22 mouse cellular contexts compared by ENCODE assay signal in genomic region chr1:193599895-193600294, GRCm38 (mm10).
DNase-seq lines count a peak whose midpoint lies in the region; ATAC-seq and TF ChIP-seq lines count a peak whose summit lies in the region.
"Had no signal": no experiment of that assay in that cellular context is flagged by ENCODE, and none has a peak within 500 bp of the region (broad histone marks: within the 10 kb centered on the region; RNA-seq: fewer than 3 reads in every experiment).

No protein-coding gene starts in this region.

- no peak overlapping the region for H3K4me2 ChIP-seq in liver, postnatal 0 days (ENCODE audit: low read depth, low read length)
- H3K4me2 ChIP-seq: embryonic facial prominence, embryonic 13.5 days; heart, embryonic 12.5 days; kidney, embryonic 15.5 days; liver, embryonic 11.5 days; midbrain, embryonic 13.5 days had no signal

- no peak overlapping the region for H3K9ac ChIP-seq in liver, adult 2 months (ENCODE audit: low read depth, low read length)
- no peak overlapping the region for H3K9ac ChIP-seq in liver, postnatal 0 days (replicated peaks)
- H3K9ac ChIP-seq: embryonic facial prominence, embryonic 13.5 days; heart, embryonic 12.5 days; kidney, embryonic 15.5 days; midbrain, embryonic 13.5 days had no signal

- H3K9me3 ChIP-seq in liver, postnatal 0 days (ENCODE audit: low read length) = no peaks in the 10 kb centered on the region
- H3K9me3 ChIP-seq: embryonic facial prominence, embryonic 13.5 days; heart, embryonic 12.5 days; kidney, embryonic 15.5 days; midbrain, embryonic 13.5 days had no signal

- TF ChIP-seq EP300 in liver, postnatal 0 days (IDR thresholded peaks at IDR 0.05; ENCODE audit: low read depth) = no peak

- H3K79me2 ChIP-seq in liver, adult 2 months (ENCODE audit: control insufficient read depth, insufficient read depth, low read length) = no peaks in the 10 kb centered on the region

- 35% methylated on average over 4 of the region's 4 CpGs for WGBS in liver, adult 2 months
- 28% methylated on average over 4 of the region's 4 CpGs for WGBS in liver, postnatal 0 days (ENCODE audit: insufficient replicate concordance)

- H3K4me1 ChIP-seq in liver, adult 2 months (ENCODE audit: control insufficient read depth, insufficient read depth, low read length) = no peaks in the 10 kb centered on the region
- H3K4me1 ChIP-seq in liver, postnatal 0 days (ENCODE audit: insufficient read depth) = no peaks in the 10 kb centered on the region
- H3K4me1 ChIP-seq: embryonic facial prominence, embryonic 13.5 days; heart, embryonic 12.5 days; kidney, embryonic 15.5 days; megakaryocyte, embryonic 14.5 days; midbrain, embryonic 13.5 days had no signal

- H3K27me3 ChIP-seq in liver, adult 2 months (ENCODE audit: control insufficient read depth, insufficient read depth, low read length) = no peaks in the 10 kb centered on the region
- H3K27me3 ChIP-seq in liver, postnatal 0 days (ENCODE audit: insufficient read depth, low read length) = no peaks in the 10 kb centered on the region
- H3K27me3 ChIP-seq: embryonic facial prominence, embryonic 13.5 days; heart, embryonic 12.5 days; kidney, embryonic 15.5 days; midbrain, embryonic 13.5 days had no signal

- H3K27ac ChIP-seq in liver, adult 2 months (replicated peaks; ENCODE audit: insufficient read depth, low read depth, low read length) = no peak overlapping the region
- no peak overlapping the region for H3K27ac ChIP-seq in liver, postnatal 0 days (ENCODE audit: low read depth)
- H3K27ac ChIP-seq: embryonic facial prominence, embryonic 13.5 days; hindbrain, postnatal 0 days; kidney, embryonic 15.5 days; midbrain, embryonic 13.5 days had no signal

- H3K36me3 ChIP-seq in liver, adult 2 months (ENCODE audit: control insufficient read depth, insufficient read depth, low read length) = no peaks in the 10 kb centered on the region
- H3K36me3 ChIP-seq in liver, postnatal 0 days (replicated peaks; ENCODE audit: insufficient read depth, low read length) = no peaks in the 10 kb centered on the region
- H3K36me3 ChIP-seq: embryonic facial prominence, embryonic 13.5 days; heart, embryonic 12.5 days; kidney, embryonic 15.5 days; midbrain, embryonic 13.5 days had no signal

- TF ChIP-seq POLR2A in liver, adult 2 months (IDR thresholded peaks at IDR 0.05; ENCODE audit: extremely low read depth, insufficient read depth, low read length) = no peak

- H3K4me3 ChIP-seq in liver, adult 2 months (ENCODE audit: insufficient read depth, low read depth, low read length) = no peak overlapping the region
- H3K4me3 ChIP-seq in liver, postnatal 0 days (ENCODE audit: low read depth, low read length) = no peak overlapping the region
- H3K4me3 ChIP-seq: embryonic facial prominence, embryonic 13.5 days; erythroblast, embryonic 14.5 days; heart, embryonic 12.5 days; kidney, embryonic 15.5 days; megakaryocyte, embryonic 14.5 days; midbrain, embryonic 13.5 days had no signal

- no peak for TF ChIP-seq CTCF in liver, adult 2 months (IDR thresholded peaks at IDR 0.05; ENCODE audit: low read depth, low read length)
- no peak for TF ChIP-seq CTCF in liver, postnatal 0 days (IDR thresholded peaks at IDR 0.05; ENCODE audit: low read depth)

- no peak for ATAC-seq in liver, postnatal 0 days
- ATAC-seq: hindbrain, postnatal 0 days; intestine, embryonic 16.5 days; midbrain, embryonic 13.5 days had no signal

- peak; percentile 43 for DNase-seq in liver, adult 2 months (ENCODE audit: extremely low read depth, low read depth, low spot score)
- no peak for DNase-seq in liver, postnatal 0 days
- peak; percentile 40 for DNase-seq in brain, adult 2 months (ENCODE audit: low read depth, low spot score)
- DNase-seq in layer of hippocampus, adult 18-20 months (ENCODE audit: low spot score in 2 of 2) = peak; percentile 39 to 86
- peak; percentile 31 to 54 for DNase-seq in layer of hippocampus, postnatal 36 days
- DNase-seq in thymus, postnatal 4 days = no peak
- no peak for DNase-seq in thymus, postnatal 14 days
- DNase-seq in gastrocnemius, postnatal 4 days (ENCODE audit: low spot score in 2 of 2) = no peak
- DNase-seq: cerebellum, adult 18-20 months; heart, adult 11 months; heart, postnatal 10 days; lung, adult 18-20 months; thymus, adult 18-20 months had no signal

Comparison
In these comparisons a context has a peak if more than half of its experiments do, and no peak if none do; other contexts are left out.
1. DNase-seq: peak in liver, adult 2 months (single experiment), brain, adult 2 months (single experiment), layer of hippocampus, adult 18-20 months (2 of 2) and layer of hippocampus, postnatal 36 days (2 of 2); none in liver, postnatal 0 days (single experiment), thymus, postnatal 4 days (single experiment), thymus, postnatal 14 days (single experiment) and gastrocnemius, postnatal 4 days (0 of 2).